Mouse (Mus musculus): Measurements from ENCODE around the gene Fut8. TPM values are rescaled to one million over a fixed set of nuclear protein-coding genes. Genes with fewer than 3 reads are reported as not detected.
"Not testable (repeated sequence)": the region's sequence is repeated elsewhere in the genome, so short reads cannot be mapped to it uniquely, and the experiment has no call there.

Fut8 gene
- polyA plus RNA-seq, 1 experiment, result 10.9 TPM

DNA sequence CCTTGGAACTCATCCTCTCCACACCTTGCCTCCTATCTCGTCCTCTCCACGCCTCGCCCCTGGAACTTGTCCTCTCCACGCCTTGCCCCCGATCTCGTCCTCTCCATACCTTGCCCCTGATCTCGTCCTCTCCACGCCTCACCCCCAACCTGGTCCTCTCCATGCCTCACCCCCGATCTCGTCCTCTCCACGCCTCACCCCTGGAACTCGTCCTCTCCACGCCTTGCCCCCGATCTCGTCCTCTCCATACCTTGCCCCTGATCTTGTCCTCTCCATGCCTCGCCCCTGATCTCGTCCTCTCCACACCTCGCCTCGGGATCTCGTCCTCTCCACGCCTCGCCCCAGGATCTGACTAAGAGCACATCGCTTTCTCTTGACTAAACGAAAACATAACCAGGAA is 269.8 kb downstream of the Fut8 start:
- H3K27me3 ChIP-seq (ENCODE audit: control insufficient read depth, insufficient read depth, low read length), result no peaks in the 10 kb centered on the region
- H3K4me1 ChIP-seq (ENCODE audit: control insufficient read depth, insufficient read depth, insufficient read length, low read length), result peaks cover 4% of the 10 kb centered on the region; the same call in 1 of the 2 replicates
- H3K27ac ChIP-seq (ENCODE audit: insufficient read depth, low read depth, low read length), result peak overlapping the region; percentile 73
- WGBS, result 52% methylated on average over 24 of the region's 24 CpGs
- no peak for TF ChIP-seq CTCF (IDR thresholded peaks at IDR 0.05; ENCODE audit: extremely low read depth, insufficient read length, insufficient replicate concordance, low read depth, low read length)
- no peak for TF ChIP-seq POLR2A (IDR thresholded peaks at IDR 0.05; ENCODE audit: low read depth, low read length)
- peak overlapping the region; percentile 31; the same call in 1 of the 2 replicates for H3K4me3 ChIP-seq (ENCODE audit: low read depth, low read length)
- H3K36me3 ChIP-seq (ENCODE audit: control insufficient read depth, insufficient read depth, low read length), result no peaks in the 10 kb centered on the region

DNA sequence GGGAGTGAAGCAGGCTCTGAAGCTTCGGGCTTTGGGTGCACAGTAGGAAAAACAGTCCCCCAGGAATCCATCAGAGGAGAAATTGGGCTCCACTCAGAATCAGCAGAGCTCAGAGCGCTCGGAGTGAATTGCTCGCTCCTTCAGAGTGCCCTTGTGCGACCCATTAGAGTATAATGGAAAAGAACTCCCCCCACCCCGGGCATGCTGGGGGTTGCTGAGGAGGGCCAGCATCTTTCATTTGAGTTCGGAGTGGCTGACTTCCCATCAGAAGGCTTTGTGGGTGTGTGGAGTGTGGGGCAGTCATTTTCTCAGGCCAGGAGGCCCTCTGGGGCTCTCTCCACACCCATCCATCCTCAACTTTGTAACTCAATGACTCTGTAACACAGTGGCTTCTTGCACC is 272.8 kb downstream of the Fut8 start:
- Histone ChIP-seq H3K27ac (ENCODE audit: insufficient read depth, low read depth, low read length) (no peak overlapping the region), H3K4me3 (ENCODE audit: low read depth, low read length) (no peak overlapping the region), H3K36me3 (ENCODE audit: control insufficient read depth, insufficient read depth, low read length) (no peaks in the 10 kb centered on the region), H3K27me3 (ENCODE audit: control insufficient read depth, insufficient read depth, low read length) (no peaks in the 10 kb centered on the region), H3K4me1 (ENCODE audit: control insufficient read depth, insufficient read depth, insufficient read length, low read length) (peaks cover 3% of the 10 kb centered on the region; the same call in 1 of the 2 replicates)
- TF ChIP-seq CTCF (IDR thresholded peaks at IDR 0.05; ENCODE audit: extremely low read depth, insufficient read length, insufficient replicate concordance, low read depth, low read length), result no peak
- no peak for TF ChIP-seq POLR2A (IDR thresholded peaks at IDR 0.05; ENCODE audit: low read depth, low read length)
- 91% methylated on average over 7 of the region's 7 CpGs for WGBS

DNA sequence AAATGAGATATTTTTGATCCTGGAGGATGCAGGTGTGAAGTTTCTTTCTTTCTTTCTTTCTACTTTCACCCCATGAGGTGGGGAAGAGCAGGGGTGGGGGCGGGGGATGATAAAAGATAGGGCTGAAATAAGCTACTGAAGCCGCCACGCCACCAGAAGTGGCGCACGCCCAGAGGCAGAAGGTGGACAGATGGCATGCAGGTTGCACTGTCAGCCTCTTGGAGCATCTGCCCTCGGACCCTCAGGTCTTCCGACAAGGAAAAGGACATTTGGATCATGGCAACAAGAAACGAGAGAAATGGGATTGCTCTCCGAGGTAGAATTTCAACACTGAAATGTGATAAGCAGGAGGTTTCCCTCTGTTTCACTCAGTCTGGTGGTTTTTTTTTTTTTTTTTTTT is 273.3 kb downstream of the Fut8 start:
- Histone ChIP-seq H3K27me3 (ENCODE audit: control insufficient read depth, insufficient read depth, low read length) (no peaks in the 10 kb centered on the region), H3K36me3 (ENCODE audit: control insufficient read depth, insufficient read depth, low read length) (no peaks in the 10 kb centered on the region), H3K4me3 (ENCODE audit: low read depth, low read length) (no peak overlapping the region), H3K4me1 (ENCODE audit: control insufficient read depth, insufficient read depth, insufficient read length, low read length) (peaks cover 3% of the 10 kb centered on the region; the same call in 1 of the 2 replicates), H3K27ac (ENCODE audit: insufficient read depth, low read depth, low read length) (no peak overlapping the region)
- 87% methylated on average over 9 of the region's 9 CpGs for WGBS
- TF ChIP-seq CTCF (IDR thresholded peaks at IDR 0.05; ENCODE audit: extremely low read depth, insufficient read length, insufficient replicate concordance, low read depth, low read length) (no peak), POLR2A (IDR thresholded peaks at IDR 0.05; ENCODE audit: low read depth, low read length) (no peak)

DNA sequence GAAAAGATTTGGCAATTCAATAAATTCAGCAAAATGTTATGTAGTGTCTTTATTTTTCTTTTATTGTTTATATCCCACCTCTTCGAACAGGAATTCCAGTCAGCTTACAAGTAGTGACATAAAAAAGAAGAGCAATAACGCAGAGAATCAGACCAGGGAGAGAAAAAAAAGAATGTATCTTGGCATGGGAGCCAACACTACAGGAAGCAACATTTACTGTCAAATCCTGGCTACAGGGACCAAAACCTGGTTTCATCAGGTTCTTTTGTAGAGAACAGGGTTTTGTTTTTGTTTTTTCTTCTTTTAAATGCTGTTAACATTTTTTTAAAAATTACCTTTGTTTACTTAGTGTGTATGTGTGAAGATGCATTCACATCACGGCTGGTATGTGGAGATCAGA is 273.7 kb downstream of the Fut8 start:
- 86% methylated on average over 3 of the region's 3 CpGs for WGBS
- Histone ChIP-seq H3K4me1 (ENCODE audit: control insufficient read depth, insufficient read depth, insufficient read length, low read length) (peaks cover 3% of the 10 kb centered on the region; the same call in 1 of the 2 replicates), H3K4me3 (ENCODE audit: low read depth, low read length) (no peak overlapping the region), H3K27ac (ENCODE audit: insufficient read depth, low read depth, low read length) (no peak overlapping the region), H3K27me3 (ENCODE audit: control insufficient read depth, insufficient read depth, low read length) (no peaks in the 10 kb centered on the region), H3K36me3 (ENCODE audit: control insufficient read depth, insufficient read depth, low read length) (no peaks in the 10 kb centered on the region)
- TF ChIP-seq CTCF (IDR thresholded peaks at IDR 0.05; ENCODE audit: extremely low read depth, insufficient read length, insufficient replicate concordance, low read depth, low read length) (no peak), POLR2A (IDR thresholded peaks at IDR 0.05; ENCODE audit: low read depth, low read length) (no peak)

DNA sequence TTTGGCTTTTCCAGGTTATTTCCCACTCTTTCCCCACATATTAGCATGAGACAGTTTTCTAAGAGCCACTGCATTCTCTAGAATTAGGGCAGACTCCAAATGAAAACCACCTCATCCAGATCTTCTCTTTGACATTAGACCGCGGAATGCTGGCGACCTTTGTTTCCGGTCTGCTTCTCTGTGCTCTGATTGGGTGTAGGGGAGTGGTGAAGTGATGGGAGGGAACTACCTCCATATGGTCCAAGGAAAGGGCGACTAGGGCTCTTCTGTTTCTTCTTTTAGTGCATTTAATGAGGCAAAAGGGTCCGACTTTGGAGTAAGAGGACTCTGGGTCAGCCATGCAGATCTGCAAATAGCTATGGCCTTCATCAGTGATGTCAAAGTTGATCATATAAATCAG is 278.9 kb downstream of the Fut8 start:
- no peaks in the 10 kb centered on the region for H3K4me1 ChIP-seq (ENCODE audit: control insufficient read depth, insufficient read depth, insufficient read length, low read length)

DNA sequence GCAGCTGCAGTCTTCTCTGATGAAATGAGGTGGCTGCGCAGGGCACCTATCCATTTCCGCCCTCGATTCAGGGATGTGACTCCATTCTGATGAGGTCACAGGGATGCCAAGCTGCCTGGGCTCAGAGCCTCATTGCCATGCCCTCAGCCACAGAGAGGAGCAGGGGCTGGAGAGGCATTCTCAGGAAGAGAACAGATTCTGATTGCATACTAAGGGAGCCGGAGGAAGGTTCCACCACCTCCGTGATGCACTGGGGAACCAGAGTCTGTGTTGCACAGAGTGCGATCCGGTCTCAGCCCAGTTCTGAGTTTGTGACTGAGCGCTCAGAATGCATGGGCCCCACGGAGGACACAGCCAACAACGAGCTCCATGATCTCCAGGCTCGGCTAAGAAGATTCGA is 279.8 kb downstream of the Fut8 start:
- Histone ChIP-seq H3K4me3 (ENCODE audit: low read depth, low read length) (no peak overlapping the region), H3K36me3 (ENCODE audit: control insufficient read depth, insufficient read depth, low read length) (no peaks in the 10 kb centered on the region), H3K4me1 (ENCODE audit: control insufficient read depth, insufficient read depth, insufficient read length, low read length) (no peaks in the 10 kb centered on the region), H3K27ac (ENCODE audit: insufficient read depth, low read depth, low read length) (no peak overlapping the region), H3K27me3 (ENCODE audit: control insufficient read depth, insufficient read depth, low read length) (no peaks in the 10 kb centered on the region)
- TF ChIP-seq POLR2A (IDR thresholded peaks at IDR 0.05; ENCODE audit: low read depth, low read length), result no peak
- TF ChIP-seq CTCF (IDR thresholded peaks at IDR 0.05; ENCODE audit: extremely low read depth, insufficient read length, insufficient replicate concordance, low read depth, low read length), result no peak
- 89% methylated on average over 12 of the region's 12 CpGs for WGBS

More for the DNA sequence above, 278.9 kb downstream of the Fut8 start:
- no peak overlapping the region for H3K4me3 ChIP-seq (ENCODE audit: low read depth, low read length)
- H3K36me3 ChIP-seq (ENCODE audit: control insufficient read depth, insufficient read depth, low read length), result no peaks in the 10 kb centered on the region
- H3K27me3 ChIP-seq (ENCODE audit: control insufficient read depth, insufficient read depth, low read length), result no peaks in the 10 kb centered on the region
- no peak for TF ChIP-seq POLR2A (IDR thresholded peaks at IDR 0.05; ENCODE audit: low read depth, low read length)
- TF ChIP-seq CTCF (IDR thresholded peaks at IDR 0.05; ENCODE audit: extremely low read depth, insufficient read length, insufficient replicate concordance, low read depth, low read length), result no peak
- no peak overlapping the region for H3K27ac ChIP-seq (ENCODE audit: insufficient read depth, low read depth, low read length)
- WGBS, result 81% methylated on average over 6 of the region's 6 CpGs

DNA sequence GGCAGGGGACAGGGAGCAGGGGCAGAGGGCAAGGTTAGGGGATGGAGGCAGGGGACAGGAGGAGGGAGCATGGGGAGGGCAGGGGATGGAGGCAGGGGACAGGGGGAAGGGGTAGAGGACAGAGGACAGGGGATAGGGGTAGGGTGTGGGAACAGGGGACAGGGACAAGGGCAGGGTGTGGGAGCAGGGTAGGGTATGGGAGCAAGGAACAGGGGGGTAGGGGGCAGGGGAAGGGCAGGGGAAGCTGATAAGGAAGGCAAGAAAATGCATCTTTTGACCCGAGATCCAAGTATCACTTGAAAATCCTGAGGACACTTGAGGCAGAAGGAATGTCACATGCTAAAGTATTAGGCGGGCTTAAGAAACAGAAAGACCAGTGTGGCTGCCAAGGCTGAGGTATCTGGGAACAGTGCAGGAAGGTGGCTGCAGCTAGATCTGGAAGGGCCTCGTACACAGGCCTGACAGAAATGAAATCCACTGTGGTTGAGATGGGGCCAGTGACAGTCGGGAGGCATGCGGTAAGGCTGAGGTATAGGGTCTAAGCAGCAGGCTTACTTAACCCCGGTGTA is 281.7 kb downstream of the Fut8 start:
- 71% methylated on average over 6 of the region's 6 CpGs for WGBS
- H3K4me1 ChIP-seq (ENCODE audit: control insufficient read depth, insufficient read depth, insufficient read length, low read length), result no peaks in the 10 kb centered on the region
- no peak overlapping the region for H3K4me3 ChIP-seq (ENCODE audit: low read depth, low read length)
- no peaks in the 10 kb centered on the region for H3K27me3 ChIP-seq (ENCODE audit: control insufficient read depth, insufficient read depth, low read length)
- H3K27ac ChIP-seq (ENCODE audit: insufficient read depth, low read depth, low read length), result no peak overlapping the region
- no peaks in the 10 kb centered on the region for H3K36me3 ChIP-seq (ENCODE audit: control insufficient read depth, insufficient read depth, low read length)
- TF ChIP-seq POLR2A (IDR thresholded peaks at IDR 0.05; ENCODE audit: low read depth, low read length) (no peak), CTCF (IDR thresholded peaks at IDR 0.05; ENCODE audit: extremely low read depth, insufficient read length, insufficient replicate concordance, low read depth, low read length) (no peak)

DNA sequence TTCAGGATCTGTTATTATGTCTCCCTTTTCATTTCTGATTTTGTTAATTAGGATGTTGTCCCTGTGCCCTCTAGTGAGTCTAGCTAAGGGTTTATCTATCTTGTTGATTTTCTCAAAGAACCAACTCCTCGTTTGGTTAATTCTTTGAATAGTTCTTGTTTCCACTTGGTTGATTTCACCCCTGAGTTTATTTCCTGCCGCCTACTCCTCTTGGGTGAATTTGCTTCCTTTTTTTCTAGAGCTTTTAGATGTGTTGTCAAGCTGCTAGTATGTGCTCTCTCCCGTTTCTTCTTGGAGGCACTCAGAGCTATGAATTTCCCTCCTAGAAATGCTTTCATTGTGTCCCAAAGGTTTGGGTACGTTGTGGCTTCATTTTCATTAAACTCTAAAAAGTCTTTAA is 286.1 kb downstream of the Fut8 start:
- WGBS, result 75% methylated on average over 4 of the region's 4 CpGs
- H3K4me1 ChIP-seq (ENCODE audit: control insufficient read depth, insufficient read depth, insufficient read length, low read length); H3K4me3 ChIP-seq (ENCODE audit: low read depth, low read length); H3K27me3 ChIP-seq (ENCODE audit: control insufficient read depth, insufficient read depth, low read length); H3K27ac ChIP-seq (ENCODE audit: insufficient read depth, low read depth, low read length); H3K36me3 ChIP-seq (ENCODE audit: control insufficient read depth, insufficient read depth, low read length): not testable (repeated sequence)

Measured in small intestine, adult 2 months (tissue).